Mouse (Mus musculus) B cell, adult 67 days (primary cell): ENCODE measurements around the gene Gm11985. TPM values are rescaled to one million over a fixed set of nuclear protein-coding genes. Genes with fewer than 3 reads are reported as not detected.

Experiments used
- total RNA-seq, 2 experiments: library from RNA; stranded (reverse); gene quantifications; 4 replicates each; pipeline ENCODE4 v1.2.4; 2023

Gene Gm11985
- total RNA-seq: not detected

DNA sequence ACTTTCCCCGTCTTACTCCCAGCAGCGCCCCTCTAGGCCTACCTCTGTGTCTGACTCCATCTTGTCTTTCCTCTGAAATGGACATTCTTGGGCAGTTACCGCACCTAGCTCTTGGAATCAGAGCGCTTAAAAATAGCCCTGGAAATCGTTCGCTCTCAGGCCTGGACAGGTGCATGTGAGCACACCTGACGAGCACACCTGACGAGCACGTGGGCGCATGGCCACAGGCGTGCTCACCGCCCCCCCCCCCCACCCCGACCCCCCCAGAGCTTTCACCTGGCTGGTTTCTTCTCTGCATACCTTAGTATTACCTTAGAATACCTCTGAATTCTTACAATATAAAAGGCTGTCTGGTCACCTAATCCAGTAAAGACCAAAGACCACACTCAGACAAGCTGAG is at the start of gene Gm11985:
TSS of gene Gm11985 (minus strand) at position 101 of the 400 bp plus-strand sequence.

DNA sequence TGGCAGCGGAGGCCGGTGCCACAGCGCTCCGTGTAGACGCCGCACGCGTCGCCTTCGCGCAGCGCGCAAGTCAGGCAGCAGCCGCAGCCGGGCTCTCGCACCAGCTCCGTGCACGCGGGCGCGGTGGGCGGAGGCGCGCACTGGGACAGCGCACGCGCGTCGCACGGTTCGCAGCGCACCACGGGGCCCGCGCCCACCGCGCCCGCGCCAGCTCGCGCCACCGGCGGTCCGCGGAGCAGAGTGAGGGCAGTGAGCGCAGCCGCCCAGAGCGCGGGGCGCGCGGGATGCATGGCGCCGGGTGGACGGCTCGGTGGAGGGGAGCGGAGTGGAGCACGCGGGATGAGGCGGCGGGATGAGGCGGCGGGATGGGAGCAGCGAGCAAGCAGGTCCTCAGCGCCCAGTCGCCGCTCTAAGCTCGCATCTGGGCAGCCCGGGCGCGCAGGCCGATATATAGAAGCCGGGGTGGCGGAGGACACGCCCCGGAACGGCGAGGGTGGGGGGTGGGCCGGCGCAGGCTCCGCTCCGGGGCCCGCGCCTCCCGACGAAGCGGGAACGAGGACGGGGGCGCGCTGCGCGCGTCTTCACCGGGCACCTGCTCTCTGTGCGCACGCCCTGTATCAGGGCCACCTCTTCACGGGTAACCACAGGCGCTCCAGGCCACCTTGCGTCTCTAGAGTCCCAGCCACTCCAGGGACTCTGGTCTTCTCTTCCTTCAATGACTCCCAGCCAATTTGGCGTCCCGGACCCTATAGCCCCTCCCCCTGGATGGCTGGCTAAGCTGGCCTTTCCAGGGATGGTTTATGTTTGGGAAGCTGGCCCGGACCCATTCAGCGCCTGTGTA is 25.4 kb upstream of the Gm11985 start, which contains the start of gene Igfbp3:
TSS of gene Igfbp3 (minus strand) at position 423 of the 841 bp plus-strand sequence.

DNA sequence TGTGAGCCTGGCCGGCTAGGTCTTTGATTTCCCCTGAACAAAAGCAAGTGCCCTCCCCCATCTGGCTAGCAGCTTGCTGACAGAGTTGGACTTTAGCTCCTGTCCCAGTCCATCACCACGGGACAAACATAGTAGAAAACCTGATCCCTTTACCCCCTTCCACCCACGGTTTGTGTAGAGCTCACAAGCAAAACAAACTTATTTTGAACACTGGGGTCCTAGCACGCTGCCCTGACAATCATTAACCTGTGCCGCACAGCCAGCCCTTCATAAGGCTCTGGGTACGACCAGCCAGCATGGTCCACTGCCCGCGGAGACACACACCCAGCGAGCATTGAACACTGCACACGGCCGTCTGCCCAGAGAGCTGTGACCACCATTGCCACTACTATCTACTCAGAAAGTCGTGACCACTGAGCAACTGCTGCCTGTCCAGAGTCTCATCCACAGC is 9.1 kb upstream of the Gm11985 start, which contains the start of gene Igfbp1:
TSS of gene Igfbp1 (plus strand) at position 292 of the 451 bp plus-strand sequence.

Other genes starting within 250 kb of the Gm11985 start
- not detected for gene Adcy1, start 125.1 kb downstream of the Gm11985 start, total RNA-seq
- gene Igfbp1, start 9.2 kb upstream of the Gm11985 start, total RNA-seq: not detected
- gene Igfbp3, start 25.4 kb upstream of the Gm11985 start, total RNA-seq: not detected